Mouse (Mus musculus) adrenal gland, postnatal 4 days (tissue): ENCODE results near the gene Gm20835. TPM values are rescaled to one million over a fixed set of nuclear protein-coding genes. Genes with fewer than 3 reads are reported as not detected.
"Not testable (repeated sequence)": the region's sequence is repeated elsewhere in the genome, so short reads cannot be mapped to it uniquely, and the experiment has no call there.

Experiments used
- DNase-seq, 2 experiments: peaks; one replicate each; pipeline ENCODE4 v3.0.0; 2021 to 2022; ENCODE audit warnings: low spot score in 2 of 2, mixed read lengths in 2 of 2
- long read RNA-seq, 2 experiments: library from polyadenylated mRNA; stranded (forward); transcript quantifications; one replicate each; pipeline ENCODE4 v2.0.0; 2021
- total RNA-seq, 2 experiments: library from RNA; stranded (reverse); gene quantifications; 2 replicates each; pipeline ENCODE4 v1.2.3; 2021

Gene Gm20835
- total RNA-seq = not detected
- long read RNA-seq, experiment 1 = 0 reads
- long read RNA-seq, experiment 2 = 0 reads

- not testable (repeated sequence) for DNase-seq
These were observed at the start of gene Gm20835 for GRCm38 (mm10) chrY:36735190-36735589. TSS of gene Gm20835 (minus strand) at chrY:36735290.
